Mouse (Mus musculus) liver, adult 10 weeks (tissue): ENCODE results near the gene Des. TPM values are rescaled to one million over a fixed set of nuclear protein-coding genes. Genes with fewer than 3 reads are reported as not detected.

Experiments
- polyA plus RNA-seq: library from polyadenylated mRNA; stranded (reverse); fragments of 350-450 nt; fragmentation: Illumina TruSeq; extraction: RNeasy Lipid Tissue Mini Kit (QIAGEN cat#74804); gene quantifications from one replicate; pipeline ENCODE4 v1.2.3, GENCODE M21; 2014; ENCODE audit warnings: low read depth, low replicate concordance

Des gene
- 0.26 TPM for polyA plus RNA-seq

DNA sequence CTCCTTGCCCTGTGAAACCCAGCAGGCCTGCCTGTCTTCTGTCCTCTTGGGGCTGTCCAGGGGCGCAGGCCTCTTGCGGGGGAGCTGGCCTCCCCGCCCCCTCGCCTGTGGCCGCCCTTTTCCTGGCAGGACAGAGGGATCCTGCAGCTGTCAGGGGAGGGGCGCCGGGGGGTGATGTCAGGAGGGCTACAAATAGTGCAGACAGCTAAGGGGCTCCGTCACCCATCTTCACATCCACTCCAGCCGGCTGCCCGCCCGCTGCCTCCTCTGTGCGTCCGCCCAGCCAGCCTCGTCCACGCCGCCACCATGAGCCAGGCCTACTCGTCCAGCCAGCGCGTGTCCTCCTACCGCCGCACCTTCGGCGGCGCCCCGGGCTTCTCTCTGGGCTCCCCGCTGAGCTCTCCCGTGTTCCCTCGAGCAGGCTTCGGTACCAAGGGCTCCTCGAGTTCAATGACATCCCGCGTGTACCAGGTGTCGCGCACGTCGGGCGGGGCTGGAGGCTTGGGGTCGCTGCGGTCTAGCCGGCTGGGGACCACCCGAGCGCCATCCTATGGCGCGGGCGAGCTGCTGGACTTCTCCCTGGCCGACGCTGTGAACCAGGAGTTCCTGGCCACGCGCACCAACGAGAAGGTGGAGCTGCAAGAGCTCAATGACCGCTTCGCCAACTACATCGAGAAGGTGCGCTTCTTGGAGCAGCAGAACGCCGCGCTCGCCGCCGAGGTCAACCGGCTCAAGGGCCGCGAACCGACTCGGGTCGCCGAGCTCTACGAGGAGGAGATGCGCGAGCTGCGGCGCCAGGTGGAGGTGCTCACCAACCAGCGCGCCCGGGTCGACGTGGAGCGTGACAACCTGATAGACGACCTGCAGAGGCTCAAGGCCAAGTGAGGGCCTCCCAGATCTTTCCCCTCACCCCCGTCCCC lies at the start of gene Des:
Des (plus strand) TSS at position 218 of the 920 bp plus-strand sequence.

DNA sequence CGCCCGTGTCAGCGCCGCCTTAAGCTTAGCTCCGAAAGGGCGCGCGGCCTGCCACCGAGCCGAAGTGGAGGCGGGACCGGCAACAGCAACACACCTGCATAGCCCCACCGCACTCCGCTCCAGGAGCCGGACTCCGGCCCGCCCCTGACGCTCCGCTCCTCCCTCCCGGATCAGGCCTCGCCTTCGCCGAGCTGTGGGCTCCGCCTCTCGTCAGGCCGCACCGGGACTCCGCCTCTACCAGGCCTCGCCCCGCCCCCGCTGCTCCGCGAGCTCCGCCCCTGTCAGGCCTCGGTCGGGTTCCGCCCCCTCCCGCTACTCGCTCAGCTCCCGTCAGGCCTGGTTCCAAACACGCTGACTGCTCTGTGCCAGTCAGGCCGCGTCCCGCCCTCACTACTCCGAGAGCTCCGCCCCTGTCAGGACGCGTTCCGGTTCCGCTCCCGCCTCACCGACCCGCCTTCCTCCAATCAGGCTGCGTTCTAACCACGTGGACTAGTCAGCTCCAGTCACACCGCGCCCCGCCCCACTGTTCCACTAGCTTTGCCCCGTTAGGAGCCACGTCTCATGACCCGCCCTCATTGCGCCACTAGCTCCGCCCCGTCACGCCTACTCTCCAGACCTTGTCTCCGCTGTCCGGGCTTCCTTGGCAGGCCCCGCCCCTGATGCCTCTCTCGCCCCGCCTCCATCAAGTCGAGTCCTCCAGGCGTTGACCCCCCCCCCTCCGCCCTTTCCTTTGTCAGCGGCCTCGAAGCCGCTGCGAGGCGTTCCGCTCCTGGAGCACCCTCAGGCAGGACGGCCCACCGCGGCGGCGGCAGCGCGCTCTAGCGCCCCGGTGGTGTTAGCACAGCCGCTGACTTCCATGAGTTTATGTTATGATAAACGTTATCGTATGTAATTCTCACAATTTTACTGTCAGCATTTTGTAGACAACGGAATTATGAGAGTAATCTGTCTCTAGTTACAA lies 42.6 kb upstream of the Des start, which contains the start of gene Dnpep:
Dnpep (minus strand) TSS at position 750 of the 961 bp plus-strand sequence.

DNA sequence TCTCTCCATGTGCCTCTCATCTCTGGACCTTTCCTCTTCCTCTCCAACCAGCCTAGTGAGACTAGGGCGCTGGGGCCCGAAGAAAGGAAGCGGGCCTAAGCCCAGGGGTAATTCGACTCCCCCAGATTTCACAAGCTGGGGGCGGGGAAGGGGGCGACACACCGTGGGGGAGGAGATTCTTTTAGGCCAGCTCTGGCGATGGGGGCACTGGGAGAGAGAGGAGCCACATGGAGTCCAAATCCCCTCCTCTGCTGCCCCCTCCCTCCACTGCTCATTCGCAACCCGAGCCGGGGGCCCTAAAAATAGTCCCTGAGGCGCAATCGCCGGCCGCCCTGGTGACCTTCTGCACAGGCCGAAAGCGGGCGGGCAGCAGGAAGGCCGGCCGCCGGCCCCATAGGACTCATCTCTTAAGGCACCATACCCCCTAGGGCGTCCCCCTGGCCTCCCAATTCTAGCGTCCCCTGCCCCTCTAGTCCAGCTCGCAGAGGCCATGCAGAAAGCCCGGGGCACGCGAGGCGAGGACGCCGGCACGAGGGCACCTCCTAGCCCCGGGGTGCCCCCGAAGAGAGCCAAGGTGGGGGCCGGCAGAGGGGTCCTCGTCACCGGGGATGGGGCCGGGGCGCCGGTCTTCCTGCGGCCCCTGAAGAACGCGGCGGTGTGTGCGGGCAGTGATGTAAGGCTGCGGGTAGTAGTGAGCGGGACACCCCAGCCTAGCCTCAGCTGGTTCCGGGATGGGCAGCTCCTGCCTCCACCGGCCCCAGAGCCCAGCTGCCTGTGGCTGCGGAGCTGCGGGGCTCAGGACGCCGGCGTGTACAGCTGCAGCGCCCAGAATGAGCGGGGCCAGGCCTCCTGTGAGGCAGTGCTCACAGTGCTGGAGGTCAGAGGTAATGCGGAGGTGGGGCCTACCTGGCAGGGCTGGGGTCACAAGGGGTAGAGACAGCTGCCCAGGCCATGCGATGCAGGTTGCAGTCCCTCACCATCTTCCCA lies 15.1 kb downstream of the Des start, which contains the start of gene Speg:
Speg (plus strand) TSS at position 348 of the 987 bp plus-strand sequence.

Other genes starting within 250 kb of the Des start
- 1.1 TPM for gene Nhej1, start 235.1 kb upstream of the Des start, polyA plus RNA-seq
- gene Slc23a3, start 226.4 kb upstream of the Des start, polyA plus RNA-seq = not detected
- 11.3 TPM for gene Cnppd1, start 217.6 kb upstream of the Des start, polyA plus RNA-seq
- gene Retreg2, start 217.6 kb upstream of the Des start, polyA plus RNA-seq = 25.1 TPM
- gene Zfand2b, start 191.7 kb upstream of the Des start, polyA plus RNA-seq = 2.3 TPM
- gene Abcb6, start 179.9 kb upstream of the Des start, polyA plus RNA-seq = 15.8 TPM
- gene Ankzf1, start 168.2 kb upstream of the Des start, polyA plus RNA-seq = 8.8 TPM
- 8.5 TPM for gene Atg9a, start 168.1 kb upstream of the Des start, polyA plus RNA-seq
- gene Glb1l, start 149.5 kb upstream of the Des start, polyA plus RNA-seq = 5.0 TPM
- 24.6 TPM for gene Stk16, start 149.5 kb upstream of the Des start, polyA plus RNA-seq
- gene Tuba4a, start 140.5 kb upstream of the Des start, polyA plus RNA-seq = 32.3 TPM
- not detected for gene A630095N17Rik, start 128.2 kb upstream of the Des start, polyA plus RNA-seq
- 15.1 TPM for gene Dnajb2, start 123.9 kb upstream of the Des start, polyA plus RNA-seq
- gene Ptprn, start 95.8 kb upstream of the Des start, polyA plus RNA-seq = not detected
- not detected for gene Resp18, start 81.9 kb upstream of the Des start, polyA plus RNA-seq
- gene Dnpep, start 42.3 kb upstream of the Des start, polyA plus RNA-seq = 4.9 TPM
- not detected for gene Speg, start 15.0 kb downstream of the Des start, polyA plus RNA-seq
- 5.5 TPM for gene Gmppa, start 75.6 kb downstream of the Des start, polyA plus RNA-seq
- gene Asic4, start 90.1 kb downstream of the Des start, polyA plus RNA-seq = not detected
- not detected for gene Chpf, start 119.0 kb downstream of the Des start, polyA plus RNA-seq
- not detected for gene Tmem198, start 119.2 kb downstream of the Des start, polyA plus RNA-seq
- not detected for gene Obsl1, start 146.1 kb downstream of the Des start, polyA plus RNA-seq
- gene Inha, start 146.7 kb downstream of the Des start, polyA plus RNA-seq = not detected
- gene Stk11ip, start 161.2 kb downstream of the Des start, polyA plus RNA-seq = 0.87 TPM
- gene Slc4a3, start 185.9 kb downstream of the Des start, polyA plus RNA-seq = not detected